Mouse (Mus musculus) mammary gland, adult 2 months (tissue): ENCODE data around the gene Cct7. TPM values are rescaled to one million over a fixed set of nuclear protein-coding genes. Genes with fewer than 3 reads are reported as not detected.

Source experiments
- polyA plus RNA-seq: library from polyadenylated mRNA; depleted of rRNA; stranded (reverse); fragments of >200 nt; gene quantifications from 2 replicates; pipeline ENCODE4 v1.2.3, GENCODE M21; 2012; ENCODE audit warnings: low replicate concordance; rRNA removed

The Cct7 gene
- 68.7 and 93.9 TPM in 2 replicates for polyA plus RNA-seq

DNA sequence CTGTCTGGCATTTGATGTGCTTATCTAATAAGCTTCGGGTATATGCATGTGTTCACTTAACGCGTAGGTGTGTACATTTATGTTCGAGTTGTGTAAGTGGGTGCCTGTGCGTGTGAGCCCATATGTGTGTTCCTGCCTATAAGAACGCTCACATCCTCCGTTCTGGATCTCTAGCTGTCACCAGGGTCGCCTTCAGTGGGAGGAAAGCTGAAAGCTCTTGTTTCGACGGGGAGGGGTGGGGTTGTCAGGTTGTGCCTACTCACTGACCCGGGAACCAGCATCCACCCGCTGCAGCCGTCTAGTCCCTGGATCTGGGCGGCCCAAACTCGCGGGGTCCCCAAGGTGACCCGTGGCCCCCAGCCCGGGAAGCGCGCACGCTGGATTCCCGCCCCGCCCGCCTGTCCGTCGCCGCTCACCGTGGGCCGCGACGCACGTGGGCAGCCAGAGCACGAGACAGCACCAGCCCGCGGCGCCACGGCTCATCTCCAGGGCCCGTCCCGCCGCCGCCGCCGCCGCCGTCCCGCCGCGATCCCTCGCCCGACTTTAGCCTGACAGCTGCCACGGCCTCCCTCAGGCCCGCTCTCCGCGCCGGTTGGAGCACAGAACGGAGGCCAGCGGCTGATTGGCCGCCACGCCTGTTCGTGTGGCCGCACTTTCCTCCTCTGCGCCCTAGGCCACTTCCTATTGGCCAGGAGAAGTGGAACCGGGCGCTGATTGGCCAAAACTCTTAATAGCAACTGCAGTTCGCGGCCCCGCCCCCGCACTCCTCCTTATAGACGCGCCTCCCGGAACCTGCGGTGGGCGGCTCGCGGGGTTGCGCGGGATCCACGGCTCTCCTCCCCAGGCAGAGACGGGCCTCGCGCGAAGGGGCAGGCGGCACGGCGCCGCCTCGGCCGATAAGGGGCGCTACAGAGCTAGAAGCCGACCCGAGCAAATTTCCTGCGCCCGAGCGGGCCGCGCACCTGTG, at the start of gene Cct7:
Gene Cct7 (plus strand): TSS at position 818 of the 967 bp plus-strand sequence.

GRCm38 (mm10) chr6:85423836-85424379, 27.4 kb upstream of the Cct7 start, which contains the start of gene Noto:
Gene Noto, plus strand, starts transcription at chr6:85423886.

DNA sequence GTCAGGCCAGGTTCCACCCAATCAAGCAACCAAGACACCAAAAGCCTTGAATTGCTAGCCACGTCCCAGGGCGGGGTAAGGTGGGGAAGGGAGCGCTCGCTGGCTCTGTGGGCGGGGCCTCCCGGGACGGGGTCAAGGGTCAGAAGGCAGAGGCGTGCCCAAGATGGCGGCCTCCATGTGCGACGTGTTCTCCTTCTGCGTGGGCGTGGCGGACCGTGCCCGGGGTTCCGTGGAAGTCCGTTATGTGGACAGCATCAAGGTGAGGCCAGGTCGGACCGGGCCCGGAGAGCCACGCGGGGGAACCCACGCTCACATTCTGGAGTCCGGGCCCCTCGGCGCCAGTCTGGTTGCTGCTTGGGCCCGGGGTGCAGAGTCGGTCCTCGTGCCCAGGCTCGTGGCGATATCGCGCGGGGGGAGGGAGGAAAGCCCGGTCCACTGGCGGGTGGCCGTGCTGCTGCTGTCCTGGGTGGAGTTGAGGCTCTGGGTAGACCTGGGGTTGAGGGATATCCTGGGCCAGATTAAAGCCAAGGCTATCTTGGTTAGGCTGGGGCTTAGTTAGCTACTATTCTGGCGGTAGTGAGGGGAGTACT, 19.4 kb upstream of the Cct7 start, which contains the start of gene Smyd5:
Gene Smyd5 (plus strand): TSS at position 148 of the 590 bp plus-strand sequence.

DNA sequence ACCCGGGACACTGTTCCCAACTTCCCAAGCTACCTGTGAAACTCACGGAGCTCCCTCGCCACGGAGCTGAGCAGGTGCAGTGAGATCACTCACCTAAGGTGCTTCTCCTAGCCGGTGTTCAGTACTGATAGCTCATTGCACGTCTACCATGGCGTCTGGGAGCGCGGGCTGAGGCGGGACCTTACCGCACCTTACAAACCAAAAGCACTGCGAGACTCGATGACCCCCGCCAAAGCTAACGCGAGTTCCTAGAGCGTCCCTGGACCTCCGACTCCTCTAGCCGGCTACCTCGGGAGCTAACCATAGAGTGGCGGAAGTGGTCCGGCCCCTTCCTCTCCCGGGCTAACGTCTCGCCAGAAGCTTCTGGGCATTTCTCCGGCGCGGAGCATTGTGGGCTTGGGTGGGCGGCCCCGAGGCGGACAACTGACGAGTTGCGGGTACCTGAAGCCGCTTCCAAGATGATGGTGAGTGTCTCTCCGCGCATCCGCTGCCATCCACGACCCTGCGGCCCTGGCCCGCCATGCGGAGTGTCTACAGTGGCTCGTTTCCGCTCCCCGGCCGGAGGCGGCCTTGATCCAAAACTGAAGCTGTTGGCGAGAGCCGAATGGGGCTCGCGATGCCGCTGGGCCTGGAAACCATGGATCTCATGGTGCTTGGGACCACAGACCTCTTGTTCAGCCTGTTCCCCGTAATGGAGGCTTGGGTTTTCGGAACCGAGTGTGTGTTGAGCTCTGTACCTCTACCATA, 523 bp downstream of the Cct7 start, which contains the start of gene Pradc1:
Gene Pradc1 (minus strand): TSS at position 307 of the 747 bp plus-strand sequence.

DNA sequence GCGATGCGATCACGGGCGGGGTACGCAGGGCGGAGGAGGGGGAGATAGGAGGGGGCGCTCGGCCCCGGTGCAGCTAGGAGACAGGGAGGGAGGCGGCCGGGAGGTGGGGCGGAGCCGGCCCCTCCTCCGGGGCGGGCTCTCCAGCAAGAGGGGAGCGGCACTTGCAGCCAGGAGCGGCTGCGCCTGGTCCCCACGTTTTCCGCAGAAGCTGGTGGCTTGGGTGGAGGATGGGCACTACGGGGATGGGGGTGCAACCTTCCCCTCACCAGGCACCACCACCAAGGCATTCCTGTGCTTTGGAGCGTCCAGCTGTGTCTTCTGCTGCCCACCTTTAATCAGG, 51.6 kb downstream of the Cct7 start, which contains the start of gene Fbxo41:
Gene Fbxo41 (minus strand): TSS at position 84 of the 340 bp plus-strand sequence.

DNA sequence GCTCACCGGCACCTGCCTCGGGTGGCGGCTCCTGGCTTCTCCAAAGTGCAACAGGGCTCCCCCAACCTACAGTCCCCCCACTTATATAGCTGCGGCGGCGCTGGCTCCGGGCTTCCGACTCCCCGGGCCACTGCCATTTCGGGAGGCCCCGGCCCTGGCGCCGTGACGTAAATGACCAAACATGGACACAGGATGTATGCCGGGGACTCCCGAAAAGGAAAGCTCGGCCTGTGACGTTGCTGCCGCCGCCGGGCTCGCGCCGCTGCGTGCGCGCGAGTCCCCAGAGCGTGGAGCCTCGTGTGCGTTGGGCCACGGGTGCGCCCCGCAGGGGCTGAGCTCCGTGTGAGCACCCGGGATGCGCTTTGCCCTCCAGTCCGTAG, 62.2 kb downstream of the Cct7 start, which contains the start of gene Egr4:
Gene Egr4 (minus strand): TSS at position 59 of the 380 bp plus-strand sequence.

Other genes with a start within 250 kb of the Cct7 start
- gene Sfxn5, start 118.1 kb upstream of the Cct7 start, polyA plus RNA-seq = 29.4 and 34.1 TPM in 2 replicates
- gene Rab11fip5, start 76.9 kb upstream of the Cct7 start, polyA plus RNA-seq = 43.6 and 45.1 TPM in 2 replicates
- not detected in 2 replicates for gene Noto, start 27.6 kb upstream of the Cct7 start, polyA plus RNA-seq
- 22.0 and 29.7 TPM in 2 replicates for gene Smyd5, start 19.5 kb upstream of the Cct7 start, polyA plus RNA-seq
- 20.1 and 29.0 TPM in 2 replicates for gene Pradc1, start 456 bp downstream of the Cct7 start, polyA plus RNA-seq
- 0.09 and 0.17 TPM in 2 replicates for gene Fbxo41, start 51.5 kb downstream of the Cct7 start, polyA plus RNA-seq
- 0.13 TPM in 1 of 2 replicates, not detected in the other for gene Egr4, start 62.1 kb downstream of the Cct7 start, polyA plus RNA-seq
- 0.37 and 0.96 TPM in 2 replicates for gene Alms1, start 136.0 kb downstream of the Cct7 start, polyA plus RNA-seq